Mouse (Mus musculus): ENCODE results near the gene Gpr26. TPM values are rescaled to one million over a fixed set of nuclear protein-coding genes. Genes with fewer than 3 reads are reported as not detected.

The Gpr26 gene
- polyA plus RNA-seq (2015; fragmentation: Nextera tagmentation; extraction: Ambion mirVana) = not detected in 2 replicates

- Histone ChIP-seq H3K4me3 (ENCODE audit: low read depth, low read length) (no peak within 1 kb of the TSS), H3K36me3 (ENCODE audit: control insufficient read depth, insufficient read depth) (no peaks in the 10 kb centered on the region), H3K9ac (ENCODE audit: low read depth, low read length) (no peak within 1 kb of the TSS), H3K27me3 (ENCODE audit: control insufficient read depth, insufficient read depth, low read depth, low read length) (peaks cover 21% of the 10 kb centered on the region), H3K27ac (ENCODE audit: low read length) (no peak within 1 kb of the TSS), H3K4me2 (ENCODE audit: low read depth, low read length) (no peak within 1 kb of the TSS), H3K9me3 (replicated peaks; ENCODE audit: control insufficient read depth, low read length) (no peaks in the 10 kb centered on the region), H3K4me1 (ENCODE audit: control insufficient read depth, low read depth, low read length) (no peaks in the 10 kb centered on the region)
- WGBS (ENCODE audit: insufficient replicate concordance) = 6% methylated on average over 30 of the region's 32 CpGs
- no peak for ATAC-seq (ENCODE audit: low read depth)
These were observed at the start of gene Gpr26 for GRCm38 (mm10) chr7:131966023-131966915. TSS of gene Gpr26 (plus strand) at chr7:131966460.

DNA sequence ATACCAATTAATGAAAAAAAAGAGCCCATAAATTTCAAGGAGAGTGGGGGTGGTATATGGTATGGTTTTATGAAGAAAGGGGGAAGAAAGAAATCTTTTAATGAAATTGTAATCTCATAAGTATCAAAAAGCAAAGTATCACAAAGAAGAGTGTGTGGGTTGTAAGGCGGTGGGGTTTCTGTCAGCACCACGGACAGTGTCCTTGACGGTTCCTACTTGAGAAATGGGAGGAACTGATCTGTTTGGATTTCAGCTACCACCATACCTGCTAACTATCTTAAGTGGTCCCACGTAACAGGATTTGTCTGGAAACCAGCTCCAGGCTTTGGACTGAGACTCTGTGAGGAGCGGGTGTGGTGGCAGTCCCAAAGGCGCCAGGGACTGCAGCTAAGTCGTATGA, 48.9 kb upstream of the Gpr26 start:
- H3K9me3 ChIP-seq (replicated peaks; ENCODE audit: control insufficient read depth, low read length) = no peaks in the 10 kb centered on the region
- 43% methylated on average over 7 of the region's 7 CpGs for WGBS (ENCODE audit: insufficient replicate concordance)

GRCm38 (mm10) chr7:131927288-131928050, 38.8 kb upstream of the Gpr26 start:
- H3K27ac ChIP-seq (ENCODE audit: low read length) = no peak overlapping the region
- H3K4me1 ChIP-seq (ENCODE audit: control insufficient read depth, low read depth, low read length) = no peaks in the 10 kb centered on the region
- no peaks in the 10 kb centered on the region for H3K36me3 ChIP-seq (ENCODE audit: control insufficient read depth, insufficient read depth)
- 50% methylated on average over 9 of the region's 9 CpGs for WGBS (ENCODE audit: insufficient replicate concordance)
- H3K9me3 ChIP-seq (replicated peaks; ENCODE audit: control insufficient read depth, low read length) = no peaks in the 10 kb centered on the region
- H3K4me3 ChIP-seq (ENCODE audit: low read depth, low read length) = no peak overlapping the region
- no peak for ATAC-seq (ENCODE audit: low read depth)
- H3K27me3 ChIP-seq (ENCODE audit: control insufficient read depth, insufficient read depth, low read depth, low read length) = no peaks in the 10 kb centered on the region
- no peak overlapping the region for H3K4me2 ChIP-seq (ENCODE audit: low read depth, low read length)
- H3K9ac ChIP-seq (ENCODE audit: low read depth, low read length) = no peak overlapping the region

More for the DNA sequence above, 48.9 kb upstream of the Gpr26 start:
- no peak overlapping the region for H3K4me2 ChIP-seq (ENCODE audit: low read depth, low read length)
- H3K4me1 ChIP-seq (ENCODE audit: control insufficient read depth, low read depth, low read length) = no peaks in the 10 kb centered on the region
- no peak overlapping the region for H3K4me3 ChIP-seq (ENCODE audit: low read depth, low read length)
- no peaks in the 10 kb centered on the region for H3K36me3 ChIP-seq (ENCODE audit: control insufficient read depth, insufficient read depth)
- no peaks in the 10 kb centered on the region for H3K27me3 ChIP-seq (ENCODE audit: control insufficient read depth, insufficient read depth, low read depth, low read length)
- H3K27ac ChIP-seq (ENCODE audit: low read length) = no peak overlapping the region
- no peak overlapping the region for H3K9ac ChIP-seq (ENCODE audit: low read depth, low read length)
- ATAC-seq (ENCODE audit: low read depth) = no peak

DNA sequence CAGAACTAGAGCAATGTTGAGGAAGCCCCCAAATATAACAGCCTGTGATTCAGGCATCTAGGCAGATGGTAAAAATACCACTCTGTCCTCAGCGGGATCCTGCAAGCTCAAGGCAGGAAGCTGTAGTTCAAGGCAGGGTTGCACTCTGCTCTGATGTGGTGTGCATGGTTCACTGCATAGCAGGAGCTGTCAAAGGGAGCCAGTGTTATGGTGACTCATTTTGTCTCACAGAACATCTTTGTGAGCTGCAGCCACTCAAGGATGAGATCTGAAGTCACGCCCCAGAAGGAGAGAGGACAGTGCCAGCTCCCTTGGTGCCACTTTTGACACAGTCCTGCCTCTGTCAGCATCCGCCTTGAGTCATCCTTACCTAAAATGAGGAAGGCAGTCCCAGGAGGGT, 28.6 kb upstream of the Gpr26 start:
- Histone ChIP-seq H3K4me3 (ENCODE audit: low read depth, low read length) (no peak overlapping the region), H3K27ac (ENCODE audit: low read length) (no peak overlapping the region), H3K27me3 (ENCODE audit: control insufficient read depth, insufficient read depth, low read depth, low read length) (no peaks in the 10 kb centered on the region), H3K4me1 (ENCODE audit: control insufficient read depth, low read depth, low read length) (no peaks in the 10 kb centered on the region), H3K4me2 (ENCODE audit: low read depth, low read length) (no peak overlapping the region), H3K9me3 (replicated peaks; ENCODE audit: control insufficient read depth, low read length) (no peaks in the 10 kb centered on the region), H3K9ac (ENCODE audit: low read depth, low read length) (no peak overlapping the region), H3K36me3 (ENCODE audit: control insufficient read depth, insufficient read depth) (no peaks in the 10 kb centered on the region)
- 58% methylated on average over 3 of the region's 3 CpGs for WGBS (ENCODE audit: insufficient replicate concordance)
- ATAC-seq (ENCODE audit: low read depth) = no peak

DNA sequence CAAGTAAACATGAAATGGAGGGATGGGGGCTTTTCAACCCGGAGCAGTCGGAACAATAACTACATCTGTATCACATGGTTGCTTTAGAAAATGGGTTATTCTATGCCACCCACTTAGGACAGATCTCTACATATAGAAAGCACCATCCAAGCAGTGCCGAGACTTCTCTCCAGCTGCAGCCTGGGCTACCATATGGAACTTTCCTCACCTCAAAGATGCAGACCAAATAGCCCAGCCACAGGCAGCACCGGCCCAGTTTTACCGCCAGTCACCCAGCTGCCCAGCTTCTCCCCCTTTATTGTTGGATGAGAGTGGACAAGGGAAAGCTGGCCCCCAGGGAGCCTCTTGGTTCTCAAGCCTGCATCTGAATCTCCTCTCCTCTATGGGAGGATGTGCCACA, 15.1 kb upstream of the Gpr26 start:
- Histone ChIP-seq H3K27ac (ENCODE audit: low read length) (no peak overlapping the region), H3K27me3 (ENCODE audit: control insufficient read depth, insufficient read depth, low read depth, low read length) (no peaks in the 10 kb centered on the region), H3K4me3 (ENCODE audit: low read depth, low read length) (no peak overlapping the region), H3K36me3 (ENCODE audit: control insufficient read depth, insufficient read depth) (no peaks in the 10 kb centered on the region), H3K4me2 (ENCODE audit: low read depth, low read length) (no peak overlapping the region), H3K4me1 (ENCODE audit: control insufficient read depth, low read depth, low read length) (no peaks in the 10 kb centered on the region), H3K9me3 (replicated peaks; ENCODE audit: control insufficient read depth, low read length) (no peaks in the 10 kb centered on the region), H3K9ac (ENCODE audit: low read depth, low read length) (no peak overlapping the region)
- WGBS (ENCODE audit: insufficient replicate concordance) = 59% methylated on average over 5 of the region's 5 CpGs
- no peak for ATAC-seq (ENCODE audit: low read depth)

DNA sequence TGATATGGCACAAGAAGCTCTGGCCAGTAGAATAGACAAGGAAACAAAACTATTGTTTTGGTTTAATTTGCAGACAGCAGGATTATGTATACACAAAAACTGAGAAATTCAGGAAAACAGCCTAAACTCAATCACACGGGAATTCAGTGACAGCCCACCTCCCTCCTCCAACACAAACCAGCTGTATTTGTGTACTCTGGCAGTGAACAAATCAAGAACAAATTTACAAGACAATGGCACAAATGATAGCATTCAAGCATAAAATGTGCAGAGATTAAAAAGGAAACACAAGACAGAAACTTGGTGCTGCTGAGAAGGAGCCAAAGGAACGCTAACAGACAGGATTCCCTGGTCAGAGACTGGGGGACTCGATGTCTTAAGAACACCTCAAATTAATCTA, 12.9 kb upstream of the Gpr26 start:
- H3K4me3 ChIP-seq (ENCODE audit: low read depth, low read length) = no peak overlapping the region
- no peaks in the 10 kb centered on the region for H3K27me3 ChIP-seq (ENCODE audit: control insufficient read depth, insufficient read depth, low read depth, low read length)
- H3K9me3 ChIP-seq (replicated peaks; ENCODE audit: control insufficient read depth, low read length) = no peaks in the 10 kb centered on the region
- no peak overlapping the region for H3K27ac ChIP-seq (ENCODE audit: low read length)
- 66% methylated on average over 3 of the region's 3 CpGs for WGBS (ENCODE audit: insufficient replicate concordance)
- no peak for ATAC-seq (ENCODE audit: low read depth)
- H3K9ac ChIP-seq (ENCODE audit: low read depth, low read length) = no peak overlapping the region
- H3K4me2 ChIP-seq (ENCODE audit: low read depth, low read length) = no peak overlapping the region
- H3K36me3 ChIP-seq (ENCODE audit: control insufficient read depth, insufficient read depth) = no peaks in the 10 kb centered on the region
- no peaks in the 10 kb centered on the region for H3K4me1 ChIP-seq (ENCODE audit: control insufficient read depth, low read depth, low read length)

GRCm38 (mm10) chr7:131958705-131959104, 7.6 kb upstream of the Gpr26 start:
- ATAC-seq (ENCODE audit: low read depth) = no peak
- no peak overlapping the region for H3K9ac ChIP-seq (ENCODE audit: low read depth, low read length)
- H3K4me1 ChIP-seq (ENCODE audit: control insufficient read depth, low read depth, low read length) = no peaks in the 10 kb centered on the region
- H3K27ac ChIP-seq (ENCODE audit: low read length) = no peak overlapping the region
- H3K9me3 ChIP-seq (replicated peaks; ENCODE audit: control insufficient read depth, low read length) = no peaks in the 10 kb centered on the region
- WGBS (ENCODE audit: insufficient replicate concordance) = 23% methylated on average over 1 of the region's 1 CpGs
- no peaks in the 10 kb centered on the region for H3K27me3 ChIP-seq (ENCODE audit: control insufficient read depth, insufficient read depth, low read depth, low read length)
- no peaks in the 10 kb centered on the region for H3K36me3 ChIP-seq (ENCODE audit: control insufficient read depth, insufficient read depth)
- no peak overlapping the region for H3K4me2 ChIP-seq (ENCODE audit: low read depth, low read length)
- H3K4me3 ChIP-seq (ENCODE audit: low read depth, low read length) = no peak overlapping the region

DNA sequence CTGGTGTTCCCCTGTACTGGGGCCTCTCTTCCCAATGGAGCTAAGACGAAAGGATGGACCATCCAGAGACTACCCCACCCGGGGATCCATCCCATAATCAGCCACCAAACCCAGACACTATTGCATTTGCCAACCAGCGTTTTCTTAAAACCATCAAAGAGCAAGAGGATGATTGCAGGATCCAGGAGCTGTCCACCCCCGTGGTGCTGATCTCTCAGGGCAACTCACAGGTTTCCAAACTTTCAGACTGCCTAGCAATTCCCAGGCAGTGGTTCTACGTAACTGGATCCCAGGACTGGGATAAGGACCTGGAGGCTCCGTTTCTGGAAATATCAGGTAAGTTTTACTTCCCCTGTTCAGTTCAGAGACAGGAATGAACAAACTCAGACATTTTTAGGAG, 5.7 kb upstream of the Gpr26 start:
- H3K9ac ChIP-seq (ENCODE audit: low read depth, low read length) = no peak overlapping the region
- peaks cover 1% of the 10 kb centered on the region; the same call in 1 of the 2 replicates for H3K27me3 ChIP-seq (ENCODE audit: control insufficient read depth, insufficient read depth, low read depth, low read length)
- H3K4me3 ChIP-seq (ENCODE audit: low read depth, low read length) = no peak overlapping the region
- 15% methylated on average over 6 of the region's 6 CpGs for WGBS (ENCODE audit: insufficient replicate concordance)
- ATAC-seq (ENCODE audit: low read depth) = no peak
- no peak overlapping the region for H3K27ac ChIP-seq (ENCODE audit: low read length)
- no peaks in the 10 kb centered on the region for H3K36me3 ChIP-seq (ENCODE audit: control insufficient read depth, insufficient read depth)
- H3K9me3 ChIP-seq (replicated peaks; ENCODE audit: control insufficient read depth, low read length) = no peaks in the 10 kb centered on the region
- H3K4me1 ChIP-seq (ENCODE audit: control insufficient read depth, low read depth, low read length) = no peaks in the 10 kb centered on the region
- H3K4me2 ChIP-seq (ENCODE audit: low read depth, low read length) = no peak overlapping the region

Data from liver, embryonic 16.5 days (tissue).